8 mouse cellular contexts compared by ENCODE assay signal in genomic region chr2:61804841-61805540, GRCm38 (mm10). TPM values are rescaled to one million over a fixed set of nuclear protein-coding genes. Genes with fewer than 3 reads are reported as not detected.
DNase-seq lines count a peak whose midpoint lies in the region; ATAC-seq and TF ChIP-seq lines count a peak whose summit lies in the region.
"Had no signal": no experiment of that assay in that cellular context is flagged by ENCODE, and none has a peak within 500 bp of the region (broad histone marks: within the 10 kb centered on the region; RNA-seq: fewer than 3 reads in every experiment).

No protein-coding gene starts in this region.

- H3K4me1 ChIP-seq in liver, embryonic 11.5 days (replicated peaks; ENCODE audit: control insufficient read depth, insufficient read depth, low read length), result peaks cover 6% of the 10 kb centered on the region; the same call in 1 of the 2 replicates
- no peaks in the 10 kb centered on the region; the same call in 1 of the 2 replicates for H3K4me1 ChIP-seq in cortical plate, adult 2 months (ENCODE audit: control insufficient read depth, insufficient read depth, low read length)
- H3K4me1 ChIP-seq in forebrain, embryonic 12.5 days, result peaks cover 34% of the 10 kb centered on the region
- peaks cover 17% of the 10 kb centered on the region for H3K4me1 ChIP-seq in neural tube, embryonic 12.5 days

- H3K27ac ChIP-seq in liver, embryonic 11.5 days (ENCODE audit: low read depth, low read length), result no peak overlapping the region
- H3K27ac ChIP-seq in cortical plate, adult 2 months (ENCODE audit: insufficient read depth, low read length), result peak overlapping the region; percentile 80
- peak overlapping the region; percentile 92 for H3K27ac ChIP-seq in forebrain, embryonic 12.5 days
- H3K27ac ChIP-seq in neural tube, embryonic 12.5 days, result no peak overlapping the region

- no peak for TF ChIP-seq CTCF in cortical plate, adult 2 months (IDR thresholded peaks at IDR 0.05; ENCODE audit: extremely low read depth, insufficient read depth, low read length)

- TF ChIP-seq POLR2A in cortical plate, adult 2 months (IDR thresholded peaks at IDR 0.05; ENCODE audit: extremely low read depth, insufficient read depth, low read length), result no peak

- DNase-seq in liver, embryonic 11.5 days (ENCODE audit: low spot score), result peak; percentile 61
- DNase-seq in liver, result no peak
- DNase-seq in kidney, postnatal 10 days, result peak; percentile 21
- no peak for DNase-seq in urinary bladder, postnatal 4 days (ENCODE audit: low spot score in 2 of 2)

- peak overlapping the region; percentile 2; the same call in 1 of the 2 replicates for H3K4me3 ChIP-seq in liver, embryonic 11.5 days (ENCODE audit: low read depth, low read length)
- H3K4me3 ChIP-seq in cortical plate, adult 2 months (ENCODE audit: insufficient read depth, low read length), result peak overlapping the region; percentile 88
- H3K4me3 ChIP-seq in forebrain, embryonic 12.5 days (replicated peaks), result peak overlapping the region; percentile 43
- H3K4me3 ChIP-seq in neural tube, embryonic 12.5 days, result no peak overlapping the region

- H3K9me3 ChIP-seq in liver, embryonic 11.5 days (ENCODE audit: control insufficient read depth, low read length), result no peaks in the 10 kb centered on the region
- no peaks in the 10 kb centered on the region for H3K9me3 ChIP-seq in forebrain, embryonic 12.5 days
- no peaks in the 10 kb centered on the region for H3K9me3 ChIP-seq in neural tube, embryonic 12.5 days

- WGBS in liver, embryonic 11.5 days, result 2% methylated on average over 39 of the region's 39 CpGs
- WGBS in forebrain, embryonic 12.5 days, result under 1% methylated on average over 39 of the region's 39 CpGs
- WGBS in neural tube, embryonic 12.5 days, result 1% methylated on average over 39 of the region's 39 CpGs

- H3K27me3 ChIP-seq in liver, embryonic 11.5 days (replicated peaks; ENCODE audit: control insufficient read depth, insufficient read depth, low read length), result peaks cover 82% of the 10 kb centered on the region
- peaks cover 70% of the 10 kb centered on the region for H3K27me3 ChIP-seq in forebrain, embryonic 12.5 days
- peaks cover 90% of the 10 kb centered on the region for H3K27me3 ChIP-seq in neural tube, embryonic 12.5 days (replicated peaks)

- H3K4me2 ChIP-seq in liver, embryonic 11.5 days, result peak overlapping the region; percentile 2; the same call in 1 of the 2 replicates
- H3K4me2 ChIP-seq in forebrain, embryonic 12.5 days, result peak overlapping the region; percentile 42
- peak overlapping the region; percentile 27; the same call in 1 of the 2 replicates for H3K4me2 ChIP-seq in neural tube, embryonic 12.5 days (replicated peaks)

- no peak overlapping the region for H3K9ac ChIP-seq in liver, embryonic 11.5 days (ENCODE audit: low read depth, low read length)
- H3K9ac ChIP-seq in forebrain, embryonic 12.5 days, result peak overlapping the region; percentile 65
- H3K9ac ChIP-seq in neural tube, embryonic 12.5 days, result no peak overlapping the region

- peak; percentile 23; the same call in 1 of the 2 replicates for ATAC-seq in liver, embryonic 11.5 days (replicated peaks; ENCODE audit: low FRiP score)
- ATAC-seq in forebrain, embryonic 12.5 days (ENCODE audit: low FRiP score), result peak; percentile 27
- ATAC-seq in neural tube, embryonic 12.5 days (ENCODE audit: low FRiP score, low read depth), result peak; percentile 54

- no peaks in the 10 kb centered on the region for H3K36me3 ChIP-seq in liver, embryonic 11.5 days (ENCODE audit: control insufficient read depth, insufficient read depth, low read length)
- H3K36me3 ChIP-seq in forebrain, embryonic 12.5 days (replicated peaks), result 0 out of 2 replicates have a peak, but pooled peaks cover 1% of the 10 kb centered on the region
- no peaks in the 10 kb centered on the region for H3K36me3 ChIP-seq in neural tube, embryonic 12.5 days

RNA-seq across cellular contexts. Expression of gene Tbr1, which starts 2.3 kb away (rescaled TPM):
- polyA plus RNA-seq in liver, embryonic 11.5 days (2014; fragmentation: Nextera tagmentation; extraction: Ambion mirVana), result 0.17 and 0.26 TPM in 2 replicates
- 75.5 and 76.3 TPM in 2 replicates for polyA plus RNA-seq in cortical plate, adult 2 months (2012; rRNA removed)
- polyA plus RNA-seq in forebrain, embryonic 12.5 days (2016; fragmentation: Nextera tagmentation; extraction: Ambion mirVana), result 42.2 and 45.3 TPM in 2 replicates
- polyA plus RNA-seq in neural tube, embryonic 12.5 days (2016; fragmentation: Nextera tagmentation; extraction: Ambion mirVana), result 0.11 and 0.15 TPM in 2 replicates
- polyA plus RNA-seq: liver, adult 2 months had no signal

Comparison
In these comparisons a context has a peak if more than half of its experiments do, and no peak if none do; other contexts are left out.
1. DNase-seq: peak in liver, embryonic 11.5 days (single experiment) and kidney, postnatal 10 days (single experiment); none in liver (single experiment) and urinary bladder, postnatal 4 days (0 of 2).
2. H3K27ac ChIP-seq: peak in cortical plate, adult 2 months (single experiment) and forebrain, embryonic 12.5 days (single experiment); none in liver, embryonic 11.5 days (single experiment) and neural tube, embryonic 12.5 days (single experiment).
3. RNA of gene Tbr1, which starts 2.3 kb away (polyA plus RNA-seq): 75.5 to 76.3 TPM in cortical plate, adult 2 months and 42.2 to 45.3 TPM in forebrain, embryonic 12.5 days; 0.17 to 0.26 TPM in liver, embryonic 11.5 days and 0.11 to 0.15 TPM in neural tube, embryonic 12.5 days; every median in the first group is over 10 times any median in the second.
4. Peak in every context shown above with its lines, with median percentiles within 50 percentile points of each other: ATAC-seq and H3K4me2 ChIP-seq.